Mouse (Mus musculus): ENCODE data around the gene Mybph. TPM values are rescaled to one million over a fixed set of nuclear protein-coding genes. Genes with fewer than 3 reads are reported as not detected.

The Mybph gene
- polyA plus RNA-seq, 1 experiment from 2014 or later: 0.16 TPM

- no peaks in the 10 kb centered on the region for H3K27me3 ChIP-seq
- H3K27ac ChIP-seq: no peak overlapping the region
- ATAC-seq (ENCODE audit: borderline replicate concordance, extremely low read depth, low FRiP score, low TSS enrichment): no peak
- H3K9me3 ChIP-seq: no peaks in the 10 kb centered on the region
- H3K9ac ChIP-seq: no peak overlapping the region
- H3K4me2 ChIP-seq: no peak overlapping the region
- no peaks in the 10 kb centered on the region for H3K36me3 ChIP-seq
- no peaks in the 10 kb centered on the region for H3K4me1 ChIP-seq
- 86% methylated on average over 7 of the region's 7 CpGs for WGBS
- no peak overlapping the region for H3K4me3 ChIP-seq
Measured at GRCm38 (mm10) chr1:134163476-134163875, 29.8 kb upstream of the Mybph start.

GRCm38 (mm10) chr1:134164454-134164853 is 28.8 kb upstream of the Mybph start:
- no peaks in the 10 kb centered on the region for H3K4me1 ChIP-seq
- no peak overlapping the region for H3K4me3 ChIP-seq
- H3K4me2 ChIP-seq: no peak overlapping the region
- H3K27me3 ChIP-seq: no peaks in the 10 kb centered on the region
- H3K9me3 ChIP-seq: no peaks in the 10 kb centered on the region
- 42% methylated on average over 4 of the region's 4 CpGs for WGBS
- no peak overlapping the region for H3K9ac ChIP-seq
- no peak overlapping the region for H3K27ac ChIP-seq
- no peaks in the 10 kb centered on the region for H3K36me3 ChIP-seq
- no peak for ATAC-seq (ENCODE audit: borderline replicate concordance, extremely low read depth, low FRiP score, low TSS enrichment)

GRCm38 (mm10) chr1:134166547-134166946 is 26.7 kb upstream of the Mybph start:
- H3K36me3 ChIP-seq: no peaks in the 10 kb centered on the region
- no peaks in the 10 kb centered on the region for H3K27me3 ChIP-seq
- H3K9me3 ChIP-seq: no peaks in the 10 kb centered on the region
- H3K4me2 ChIP-seq: no peak overlapping the region
- WGBS: 83% methylated on average over 3 of the region's 3 CpGs
- H3K27ac ChIP-seq: no peak overlapping the region
- no peak overlapping the region for H3K4me3 ChIP-seq
- ATAC-seq (ENCODE audit: borderline replicate concordance, extremely low read depth, low FRiP score, low TSS enrichment): no peak
- no peaks in the 10 kb centered on the region for H3K4me1 ChIP-seq
- H3K9ac ChIP-seq: no peak overlapping the region

- H3K4me3 ChIP-seq: no peak overlapping the region
- H3K4me1 ChIP-seq: no peaks in the 10 kb centered on the region
- no peak overlapping the region for H3K27ac ChIP-seq
- no peak for ATAC-seq (ENCODE audit: borderline replicate concordance, extremely low read depth, low FRiP score, low TSS enrichment)
- no peaks in the 10 kb centered on the region for H3K9me3 ChIP-seq
- no peak overlapping the region for H3K9ac ChIP-seq
- WGBS: 52% methylated on average over 14 of the region's 14 CpGs
- H3K27me3 ChIP-seq: no peaks in the 10 kb centered on the region
- H3K4me2 ChIP-seq: no peak overlapping the region
- no peaks in the 10 kb centered on the region for H3K36me3 ChIP-seq
Measured at GRCm38 (mm10) chr1:134167416-134168305, 25.6 kb upstream of the Mybph start.

- Histone ChIP-seq H3K4me2 (no peak overlapping the region), H3K9me3 (no peaks in the 10 kb centered on the region), H3K27me3 (no peaks in the 10 kb centered on the region), H3K4me3 (no peak overlapping the region), H3K27ac (no peak overlapping the region), H3K36me3 (no peaks in the 10 kb centered on the region), H3K4me1 (no peaks in the 10 kb centered on the region), H3K9ac (no peak overlapping the region)
- no peak for ATAC-seq (ENCODE audit: borderline replicate concordance, extremely low read depth, low FRiP score, low TSS enrichment)
- 51% methylated on average over 3 of the region's 3 CpGs for WGBS
Measured at GRCm38 (mm10) chr1:134168567-134168966, 24.7 kb upstream of the Mybph start.

- Histone ChIP-seq H3K36me3 (no peaks in the 10 kb centered on the region), H3K4me1 (no peaks in the 10 kb centered on the region), H3K4me2 (no peak overlapping the region), H3K9me3 (no peaks in the 10 kb centered on the region), H3K4me3 (no peak overlapping the region), H3K9ac (no peak overlapping the region), H3K27ac (no peak overlapping the region), H3K27me3 (no peaks in the 10 kb centered on the region)
- 87% methylated on average over 8 of the region's 8 CpGs for WGBS
- ATAC-seq (ENCODE audit: borderline replicate concordance, extremely low read depth, low FRiP score, low TSS enrichment): no peak
Measured at GRCm38 (mm10) chr1:134168985-134169697, 24.1 kb upstream of the Mybph start.

DNA sequence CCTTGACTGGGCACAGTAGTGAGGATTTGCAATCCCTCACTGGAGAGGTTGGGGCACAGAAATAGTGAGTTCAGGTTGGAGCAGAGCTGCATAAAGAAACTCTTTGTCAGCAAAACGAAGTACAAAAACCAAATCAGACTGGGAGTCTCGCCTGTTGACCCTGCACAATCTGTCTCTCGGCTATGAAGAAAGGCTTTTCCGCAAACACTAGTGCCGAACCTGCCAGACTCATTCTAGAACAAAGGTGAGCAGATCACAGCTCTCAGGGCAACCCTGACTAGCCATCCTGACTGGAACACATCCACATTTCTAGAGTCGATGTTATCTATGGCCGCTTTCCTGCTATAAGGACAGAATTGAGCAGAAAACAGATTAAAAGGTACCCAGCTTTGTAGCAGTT is 20.2 kb upstream of the Mybph start:
- Histone ChIP-seq H3K27ac (no peak overlapping the region), H3K4me2 (no peak overlapping the region), H3K9ac (no peak overlapping the region), H3K9me3 (no peaks in the 10 kb centered on the region), H3K36me3 (no peaks in the 10 kb centered on the region), H3K4me3 (no peak overlapping the region), H3K27me3 (no peaks in the 10 kb centered on the region), H3K4me1 (no peaks in the 10 kb centered on the region)
- WGBS: 50% methylated on average over 7 of the region's 7 CpGs
- no peak for ATAC-seq (ENCODE audit: borderline replicate concordance, extremely low read depth, low FRiP score, low TSS enrichment)

GRCm38 (mm10) chr1:134177976-134178375 is 15.3 kb upstream of the Mybph start:
- Histone ChIP-seq H3K9ac (no peak overlapping the region), H3K4me3 (no peak overlapping the region), H3K27me3 (no peaks in the 10 kb centered on the region), H3K9me3 (no peaks in the 10 kb centered on the region), H3K27ac (no peak overlapping the region), H3K36me3 (no peaks in the 10 kb centered on the region), H3K4me1 (no peaks in the 10 kb centered on the region), H3K4me2 (no peak overlapping the region)
- WGBS: 86% methylated on average over 5 of the region's 5 CpGs
- no peak for ATAC-seq (ENCODE audit: borderline replicate concordance, extremely low read depth, low FRiP score, low TSS enrichment)

DNA sequence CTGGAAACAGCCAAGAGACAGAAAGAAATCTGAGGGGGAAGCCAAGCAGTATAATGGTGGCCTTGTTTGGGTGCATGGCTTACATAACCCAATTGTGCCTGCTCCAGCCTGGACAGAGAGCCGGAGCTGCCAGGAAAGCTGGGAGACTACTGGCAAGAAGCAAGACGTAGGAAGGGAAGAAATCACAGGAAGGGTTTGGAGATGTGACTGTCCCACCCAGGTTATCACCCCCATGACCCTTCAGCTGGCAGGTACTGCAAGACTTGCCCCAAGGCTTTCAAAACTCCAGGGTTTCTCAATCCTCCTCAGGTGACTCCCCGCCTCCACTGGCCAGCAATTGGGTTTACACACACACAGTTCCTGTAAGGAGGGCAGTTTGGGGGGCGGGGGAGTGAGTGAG is 11.2 kb upstream of the Mybph start, which contains the start of gene Chil1:
Gene Chil1 (plus strand): TSS at position 152 of the 400 bp plus-strand sequence.
- no peak for ATAC-seq (ENCODE audit: borderline replicate concordance, extremely low read depth, low FRiP score, low TSS enrichment)
- H3K9me3 ChIP-seq: no peaks in the 10 kb centered on the region
- H3K4me1 ChIP-seq: no peaks in the 10 kb centered on the region
- 50% methylated on average over 4 of the region's 4 CpGs for WGBS
- H3K36me3 ChIP-seq: no peaks in the 10 kb centered on the region
- no peaks in the 10 kb centered on the region for H3K27me3 ChIP-seq
- H3K9ac ChIP-seq: no peak within 1 kb of the TSS
- H3K4me2 ChIP-seq: no peak within 1 kb of the TSS
- H3K27ac ChIP-seq: no peak within 1 kb of the TSS
- H3K4me3 ChIP-seq: no peak within 1 kb of the TSS

- Histone ChIP-seq H3K27me3 (peaks cover 4% of the 10 kb centered on the region; the same call in 1 of the 2 replicates), H3K9ac (no peak overlapping the region), H3K4me1 (0 out of 2 replicates have a peak, but pooled peaks cover 3% of the 10 kb centered on the region), H3K27ac (no peak overlapping the region), H3K9me3 (no peaks in the 10 kb centered on the region), H3K4me3 (no peak overlapping the region), H3K36me3 (no peaks in the 10 kb centered on the region), H3K4me2 (no peak overlapping the region)
- ATAC-seq (ENCODE audit: borderline replicate concordance, extremely low read depth, low FRiP score, low TSS enrichment): no peak
- WGBS: 75% methylated on average over 4 of the region's 4 CpGs
Measured at GRCm38 (mm10) chr1:134184089-134184488, 9.2 kb upstream of the Mybph start.

GRCm38 (mm10) chr1:134188217-134188616 is 5.0 kb upstream of the Mybph start:
- H3K27me3 ChIP-seq: peaks cover 4% of the 10 kb centered on the region; the same call in 1 of the 2 replicates
- H3K4me1 ChIP-seq: 0 out of 2 replicates have a peak, but pooled peaks cover 5% of the 10 kb centered on the region
- no peak for ATAC-seq (ENCODE audit: borderline replicate concordance, extremely low read depth, low FRiP score, low TSS enrichment)
- 69% methylated on average over 5 of the region's 5 CpGs for WGBS
- H3K4me3 ChIP-seq: no peak overlapping the region
- no peak overlapping the region for H3K9ac ChIP-seq
- no peak overlapping the region for H3K27ac ChIP-seq
- H3K4me2 ChIP-seq: no peak overlapping the region
- H3K9me3 ChIP-seq: no peaks in the 10 kb centered on the region
- no peaks in the 10 kb centered on the region for H3K36me3 ChIP-seq

All from lung, embryonic 15.5 days (tissue).